Mouse (Mus musculus): ENCODE data around the gene Usp19.

Gene Usp19

DNA sequence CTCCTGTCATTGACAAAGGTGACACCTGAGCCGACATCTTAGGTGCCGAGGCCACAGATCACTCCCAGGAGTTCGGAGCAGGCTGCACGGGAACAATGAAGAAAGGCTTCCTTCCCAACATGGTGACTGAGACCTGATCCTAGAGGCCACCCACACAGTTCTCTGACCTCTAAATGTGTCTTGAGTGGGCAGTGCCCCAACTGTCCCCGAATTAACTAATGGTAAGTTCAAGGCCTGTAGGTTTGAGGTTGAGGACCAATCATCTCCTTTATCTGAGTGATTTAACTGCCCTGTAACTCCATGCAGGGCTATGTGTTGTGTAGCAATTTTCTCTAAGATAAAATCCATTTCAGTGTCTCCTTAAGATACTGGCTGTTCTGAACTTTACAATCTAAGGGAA, 21.0 kb upstream of the Usp19 start:
- no peak for DNase-seq (ENCODE audit: low read depth)

GRCm38 (mm10) chr9:108469845-108470244, 20.6 kb upstream of the Usp19 start:
- DNase-seq (ENCODE audit: low read depth): no peak

GRCm38 (mm10) chr9:108474528-108474927, 15.9 kb upstream of the Usp19 start:
- peak; percentile 28 for DNase-seq (ENCODE audit: low read depth)

- no peak for DNase-seq (ENCODE audit: low read depth)
These were observed 11.7 kb upstream of the Usp19 start for GRCm38 (mm10) chr9:108478638-108479156.

- no peak for DNase-seq (ENCODE audit: low read depth)
These were observed 11.2 kb upstream of the Usp19 start for GRCm38 (mm10) chr9:108479241-108479640.

GRCm38 (mm10) chr9:108479721-108480351, 10.6 kb upstream of the Usp19 start, which contains the start of gene Lamb2:
Lamb2 (plus strand) TSS chr9:108479736.
- no peak for DNase-seq (ENCODE audit: low read depth)

DNA sequence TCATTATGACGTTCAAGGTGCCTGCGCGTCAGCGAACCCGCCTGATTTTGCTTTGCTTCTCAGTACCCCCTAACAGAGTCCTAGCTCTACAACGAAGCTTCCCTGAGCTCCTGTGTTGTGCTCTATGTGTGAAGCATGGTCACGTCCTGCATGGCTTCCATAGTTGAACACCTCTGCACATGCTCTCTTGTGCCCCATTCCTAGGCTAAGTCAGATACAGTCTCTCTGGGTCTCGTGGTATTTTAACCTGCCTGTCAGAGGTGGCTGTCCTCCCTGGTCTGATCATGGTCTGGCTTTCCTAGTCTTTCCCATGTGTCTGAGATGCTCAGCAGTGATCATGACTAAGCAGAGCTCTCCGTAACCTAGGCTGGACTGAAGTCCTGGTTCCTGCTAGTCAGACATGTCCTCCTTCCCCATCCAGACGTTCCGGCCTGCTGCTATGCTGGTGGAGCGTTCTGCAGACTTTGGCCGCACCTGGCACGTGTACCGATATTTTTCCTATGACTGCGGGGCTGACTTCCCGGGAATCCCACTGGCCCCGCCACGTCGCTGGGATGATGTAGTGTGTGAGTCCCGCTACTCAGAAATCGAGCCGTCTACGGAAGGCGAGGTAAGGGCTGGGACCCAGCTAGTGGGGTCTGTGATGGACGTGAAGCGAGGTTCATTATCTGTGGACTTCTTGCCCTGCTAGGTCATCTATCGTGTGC, 9.4 kb upstream of the Usp19 start:
- DNase-seq (ENCODE audit: low read depth): no peak

DNA sequence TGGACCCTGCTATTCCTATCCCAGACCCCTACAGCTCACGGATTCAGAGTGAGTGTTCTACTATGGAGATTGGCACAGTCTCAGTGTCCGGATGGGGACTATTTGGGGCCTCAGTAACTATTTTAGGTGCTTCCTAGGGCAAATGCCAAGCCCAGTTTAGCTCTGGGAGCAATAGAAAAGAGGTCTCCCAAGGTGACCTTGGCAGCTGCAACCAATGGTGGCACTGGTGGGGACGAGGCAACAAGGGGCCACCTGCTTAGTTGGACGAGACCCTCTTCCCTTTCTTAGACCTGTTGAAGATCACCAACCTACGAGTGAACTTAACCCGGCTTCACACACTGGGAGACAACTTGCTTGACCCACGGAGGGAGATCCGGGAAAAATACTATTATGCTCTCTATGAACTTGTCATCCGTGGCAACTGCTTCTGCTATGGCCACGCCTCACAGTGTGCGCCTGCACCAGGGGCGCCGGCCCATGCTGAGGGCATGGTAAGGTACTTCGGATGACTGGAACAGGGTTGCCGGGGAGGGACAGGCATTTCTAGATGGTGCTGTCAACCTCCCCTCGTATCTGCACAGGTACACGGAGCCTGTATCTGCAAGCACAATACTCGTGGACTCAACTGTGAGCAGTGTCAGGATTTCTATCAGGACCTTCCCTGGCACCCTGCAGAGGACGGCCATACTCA, 8.7 kb upstream of the Usp19 start:
- DNase-seq (ENCODE audit: low read depth): no peak

GRCm38 (mm10) chr9:108483051-108483790, 7.2 kb upstream of the Usp19 start:
- no peak for DNase-seq (ENCODE audit: low read depth)

DNA sequence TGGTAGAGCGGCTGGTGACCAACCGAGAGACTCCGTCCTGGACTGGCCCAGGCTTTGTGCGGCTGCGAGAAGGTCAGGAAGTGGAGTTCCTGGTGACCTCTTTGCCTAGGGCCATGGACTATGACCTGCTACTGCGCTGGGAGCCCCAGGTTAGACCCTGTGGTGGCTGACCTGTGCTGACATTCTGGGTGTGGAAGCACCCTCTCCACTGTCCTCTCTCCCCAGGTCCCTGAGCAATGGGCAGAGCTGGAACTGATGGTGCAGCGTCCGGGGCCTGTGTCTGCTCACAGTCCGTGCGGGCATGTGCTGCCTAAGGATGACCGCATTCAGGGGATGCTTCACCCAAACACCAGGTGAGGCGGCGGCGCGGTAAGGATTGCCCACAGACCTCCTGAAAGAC, 6.4 kb upstream of the Usp19 start:
- DNase-seq (ENCODE audit: low read depth): no peak

DNA sequence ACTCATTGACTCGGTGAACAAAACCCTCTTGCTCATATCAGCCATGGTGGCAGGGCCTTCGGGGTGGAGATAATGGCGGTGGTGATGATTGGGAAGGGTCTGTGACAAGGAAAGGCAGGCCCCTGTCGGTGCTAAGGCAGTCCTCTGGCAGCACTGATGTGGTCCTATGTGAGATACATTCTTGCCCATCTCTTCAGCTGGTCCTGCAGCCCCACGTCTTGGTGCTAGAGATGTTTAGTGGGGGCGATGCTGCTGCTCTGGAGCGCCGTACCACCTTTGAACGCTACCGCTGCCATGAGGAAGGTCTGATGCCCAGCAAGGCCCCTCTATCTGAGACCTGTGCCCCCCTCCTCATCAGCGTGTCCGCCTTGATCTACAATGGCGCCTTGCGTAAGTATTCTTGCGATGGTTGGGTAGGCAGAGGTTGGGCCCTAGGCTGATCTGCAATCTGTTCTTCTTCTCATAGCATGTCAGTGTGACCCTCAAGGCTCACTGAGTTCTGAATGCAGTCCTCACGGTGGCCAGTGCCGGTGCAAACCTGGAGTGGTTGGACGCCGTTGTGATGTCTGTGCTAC, 5.0 kb upstream of the Usp19 start:
- no peak for DNase-seq (ENCODE audit: low read depth)

- DNase-seq (ENCODE audit: low read depth): no peak
These were observed 3.4 kb upstream of the Usp19 start for GRCm38 (mm10) chr9:108486973-108487530.

DNA sequence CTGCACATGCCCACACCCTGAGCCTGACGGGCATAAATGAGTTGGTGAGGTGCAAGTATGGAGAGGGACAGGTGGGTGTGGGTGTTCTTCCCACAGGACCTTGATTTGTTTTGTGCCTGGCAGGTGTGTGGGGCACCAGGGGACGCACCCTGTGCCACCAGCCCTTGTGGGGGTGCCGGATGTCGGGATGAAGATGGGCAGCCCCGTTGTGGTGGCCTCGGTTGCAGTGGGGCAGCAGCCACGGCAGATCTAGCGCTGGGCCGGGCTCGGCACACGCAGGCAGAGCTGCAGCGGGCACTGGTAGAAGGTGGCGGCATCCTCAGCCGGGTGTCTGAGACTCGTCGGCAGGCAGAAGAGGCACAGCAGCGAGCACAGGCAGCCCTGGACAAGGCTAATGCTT, 2.0 kb upstream of the Usp19 start:
- no peak for DNase-seq (ENCODE audit: low read depth)

DNA sequence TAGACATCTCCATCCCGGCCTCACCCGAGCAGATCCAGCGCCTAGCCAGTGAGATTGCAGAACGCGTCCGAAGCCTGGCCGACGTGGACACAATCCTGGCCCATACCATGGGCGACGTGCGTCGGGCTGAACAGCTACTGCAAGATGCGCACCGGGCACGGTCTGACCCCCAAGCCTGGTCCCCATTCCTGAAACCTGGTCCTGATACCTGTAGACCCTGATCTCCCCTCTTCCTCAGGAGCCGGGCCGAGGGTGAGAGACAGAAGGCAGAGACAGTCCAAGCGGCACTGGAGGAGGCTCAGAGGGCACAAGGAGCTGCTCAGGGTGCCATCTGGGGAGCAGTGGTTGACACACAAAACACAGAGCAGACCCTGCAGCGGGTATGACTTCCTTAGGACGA, 1.2 kb upstream of the Usp19 start:
- DNase-seq (ENCODE audit: low read depth): no peak

GRCm38 (mm10) chr9:108489702-108490558, 472 bp upstream of the Usp19 start:
- no peak for DNase-seq (ENCODE audit: low read depth)

DNA sequence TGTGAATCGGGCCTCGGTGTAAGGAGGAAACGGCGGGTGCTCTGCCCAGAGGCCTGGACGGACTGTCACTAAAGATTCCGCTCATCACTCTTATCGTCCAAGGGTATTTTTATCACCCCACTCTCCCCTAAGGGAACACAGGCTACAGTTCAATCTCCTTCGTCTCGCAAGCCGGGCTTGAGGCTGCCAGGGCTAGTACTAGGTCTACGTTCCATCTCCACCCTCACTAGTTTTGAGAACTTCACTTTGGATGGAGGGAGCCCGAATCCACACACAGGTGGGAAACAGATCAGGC, 831 bp downstream of the Usp19 start:
- no peak for DNase-seq (ENCODE audit: low read depth)

DNA sequence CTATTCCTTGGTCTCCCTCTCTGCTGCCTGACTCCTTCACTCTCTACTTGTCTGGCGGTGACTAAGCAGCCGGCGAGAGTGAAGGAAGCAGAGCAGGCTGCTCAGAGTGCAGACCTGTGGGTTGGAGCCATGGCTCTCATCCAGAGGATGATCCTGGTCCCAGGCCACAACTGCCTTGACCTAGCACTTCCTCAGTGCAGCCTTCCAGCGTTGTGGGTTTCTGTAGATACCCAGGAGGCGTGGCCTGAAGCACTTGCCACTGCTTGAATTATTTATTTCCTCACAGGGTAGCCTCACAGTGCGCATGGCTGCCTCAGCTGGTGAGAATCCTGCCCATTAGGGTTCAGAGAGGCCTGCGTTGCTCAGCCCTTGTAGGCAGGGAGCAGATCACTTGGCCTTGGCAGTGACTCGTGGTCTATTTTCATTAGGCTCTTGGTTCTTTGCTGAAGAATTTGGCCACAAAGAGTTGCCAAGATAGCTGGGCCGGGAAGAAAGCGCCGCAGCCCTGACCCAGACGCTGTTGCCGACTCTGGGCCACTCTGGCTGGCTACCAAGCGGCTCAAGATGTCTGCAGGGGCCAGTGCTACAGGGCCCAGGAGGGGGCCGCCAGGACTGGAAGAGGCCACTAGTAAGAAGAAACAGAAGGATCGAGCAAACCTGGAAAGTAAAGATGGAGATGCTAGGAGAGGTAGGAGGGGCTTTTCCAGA, 1.8 kb downstream of the Usp19 start:
- DNase-seq (ENCODE audit: low read depth): peak; percentile 84

- no peak for DNase-seq (ENCODE audit: low read depth)
These were observed 2.8 kb downstream of the Usp19 start for GRCm38 (mm10) chr9:108493246-108493645.

GRCm38 (mm10) chr9:108494146-108494825, 3.9 kb downstream of the Usp19 start:
- no peak for DNase-seq (ENCODE audit: low read depth)

- no peak for DNase-seq (ENCODE audit: low read depth)
These were observed 4.5 kb downstream of the Usp19 start for GRCm38 (mm10) chr9:108494905-108495304.
